Mouse (Mus musculus) liver, embryonic 12.5 days (tissue): ENCODE measurements at regions not wholly inside any gene's neighbourhood (a gene's known extent, or its start where the extent isn't known, plus 50 kb on each side); places are given as distances from the start of the nearest gene placed in this dataset.

Experiments
- ATAC-seq: fragments of 200-750 bp; cut with Nextera tagmentation; 2 replicates; pipeline ENCODE4 v1.8.0; 2017; ENCODE audit warnings: moderate number of reproducible peaks, mild to moderate bottlenecking, moderate library complexity
- H3K27ac ChIP-seq: fragments of 300-500 bp; sonication (generic); 2 replicates; pipeline ENCODE4 v1.5.1; 2016; ENCODE audit warnings: mild to moderate bottlenecking
- H3K27me3 ChIP-seq: fragments of 300-500 bp; sonication (generic); replicated peaks from 2 replicates; pipeline ENCODE4 v1.6.1; 2016; ENCODE audit warnings: mild to moderate bottlenecking, moderate library complexity
- H3K36me3 ChIP-seq: fragments of 300-500 bp; sonication (generic); 2 replicates; pipeline ENCODE4 v1.6.1; 2016; ENCODE audit warnings: mild to moderate bottlenecking, moderate library complexity
- H3K4me1 ChIP-seq: fragments of 300-500 bp; sonication (generic); 2 replicates; pipeline ENCODE4 v1.6.1; 2016
- H3K4me2 ChIP-seq: fragments of 300-500 bp; sonication (generic); 2 replicates; pipeline ENCODE4 v1.6.1; 2016; ENCODE audit warnings: mild to moderate bottlenecking, moderate library complexity
- H3K4me3 ChIP-seq: fragments of 300-500 bp; sonication (generic); 2 replicates; pipeline ENCODE4 v1.5.1; 2016; ENCODE audit warnings: mild to moderate bottlenecking, moderate library complexity
- H3K9ac ChIP-seq: fragments of 300-500 bp; sonication (generic); 2 replicates; pipeline ENCODE4 v1.6.1; 2016; ENCODE audit warnings: mild to moderate bottlenecking, moderate library complexity
- H3K9me3 ChIP-seq: fragments of 300-500 bp; sonication (generic); replicated peaks from 2 replicates; pipeline ENCODE4 v1.6.1; 2016; ENCODE audit warnings: mild to moderate bottlenecking, moderate library complexity
- WGBS: fragments of 180-500 bp; shearing (Covaris S2); methylation state at CpG from one replicate; pipeline ENCODE4 v1.1.7; 2016; ENCODE audit not compliant: insufficient replicate concordance; 5-methylcytosine and 5-hydroxymethylcytosine counted together

- Histone ChIP-seq H3K4me3 (no peak overlapping the region), H3K4me2 (no peak overlapping the region), H3K36me3 (no peaks in the 10 kb centered on the region), H3K9me3 (no peaks in the 10 kb centered on the region), H3K27ac (no peak overlapping the region), H3K9ac (no peak overlapping the region), H3K4me1 (peaks cover 44% of the 10 kb centered on the region), H3K27me3 (no peaks in the 10 kb centered on the region)
- 62% methylated on average over 4 of the region's 4 CpGs for WGBS
- ATAC-seq: no peak
Measured at GRCm38 (mm10) chr12:77064048-77064447, 102.0 kb upstream of the Max start.

- no peaks in the 10 kb centered on the region for H3K27me3 ChIP-seq
- H3K4me1 ChIP-seq: peaks cover 48% of the 10 kb centered on the region
- no peak overlapping the region for H3K4me2 ChIP-seq
- H3K9me3 ChIP-seq: no peaks in the 10 kb centered on the region
- 0 out of 2 replicates have a peak overlapping the region, but pooled peaks have one; percentile 74 for H3K27ac ChIP-seq
- no peaks in the 10 kb centered on the region for H3K36me3 ChIP-seq
- no peak overlapping the region for H3K4me3 ChIP-seq
- no peak overlapping the region for H3K9ac ChIP-seq
- ATAC-seq: no peak
- WGBS: 79% methylated on average over 5 of the region's 5 CpGs
Measured at GRCm38 (mm10) chr12:77061562-77061847, 99.5 kb upstream of the Max start.

GRCm38 (mm10) chr12:77060766-77061561, 99.0 kb upstream of the Max start:
- ATAC-seq: peak; percentile 60; the same call in 1 of the 2 replicates
- peak overlapping the region; percentile 71 for H3K4me2 ChIP-seq
- H3K9ac ChIP-seq: peak overlapping the region; percentile 56
- no peaks in the 10 kb centered on the region for H3K9me3 ChIP-seq
- H3K27ac ChIP-seq: peak overlapping the region; percentile 74
- peaks cover 53% of the 10 kb centered on the region for H3K4me1 ChIP-seq
- H3K36me3 ChIP-seq: no peaks in the 10 kb centered on the region
- no peaks in the 10 kb centered on the region for H3K27me3 ChIP-seq
- peak overlapping the region; percentile 52 for H3K4me3 ChIP-seq
- WGBS: 47% methylated on average over 9 of the region's 9 CpGs

DNA sequence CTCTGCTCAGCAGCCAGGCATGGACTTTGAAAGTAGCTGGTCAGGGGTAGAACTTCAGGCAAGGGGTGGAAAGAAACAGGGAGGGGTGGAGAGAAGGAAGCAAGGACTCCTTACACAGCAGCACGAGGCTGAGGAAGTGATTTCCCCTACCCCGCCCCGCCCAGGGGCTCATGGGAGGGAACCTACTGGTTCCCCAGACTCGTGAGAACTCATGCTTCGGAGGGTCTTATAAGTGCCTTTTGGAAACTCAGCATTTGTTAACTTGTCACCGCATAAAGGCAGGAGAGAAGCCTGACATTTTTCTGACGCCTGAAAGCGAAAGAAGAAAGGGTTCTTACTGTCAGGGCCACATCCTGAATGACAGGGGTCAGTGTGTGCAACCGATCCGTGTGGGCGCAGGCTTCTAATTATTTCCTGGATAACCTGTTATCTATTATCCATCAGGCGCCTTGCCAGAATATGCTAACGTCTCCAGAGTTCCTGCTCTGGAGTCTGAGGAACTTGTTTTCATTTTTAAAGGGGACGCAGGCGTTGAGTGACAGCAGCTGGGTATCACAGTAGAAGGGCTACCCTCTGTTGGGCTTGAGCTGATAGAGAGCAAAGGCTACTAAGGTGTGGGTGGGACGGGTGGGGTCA, 98.2 kb upstream of the Max start:
- Histone ChIP-seq H3K36me3 (no peaks in the 10 kb centered on the region), H3K9me3 (no peaks in the 10 kb centered on the region), H3K27me3 (no peaks in the 10 kb centered on the region), H3K4me3 (peak overlapping the region; percentile 52), H3K9ac (peak overlapping the region; percentile 56), H3K4me1 (peaks cover 52% of the 10 kb centered on the region), H3K27ac (peak overlapping the region; percentile 74), H3K4me2 (peak overlapping the region; percentile 71)
- 10% methylated on average over 16 of the region's 16 CpGs for WGBS
- peak; percentile 71 for ATAC-seq

- Histone ChIP-seq H3K27me3 (no peaks in the 10 kb centered on the region), H3K4me2 (peak overlapping the region; percentile 71), H3K4me1 (peaks cover 52% of the 10 kb centered on the region), H3K9me3 (no peaks in the 10 kb centered on the region), H3K27ac (no peak overlapping the region), H3K4me3 (peak overlapping the region; percentile 52), H3K9ac (no peak overlapping the region), H3K36me3 (no peaks in the 10 kb centered on the region)
- 47% methylated on average over 4 of the region's 4 CpGs for WGBS
- ATAC-seq: no peak
Measured at GRCm38 (mm10) chr12:77059679-77060059, 97.7 kb upstream of the Max start.

DNA sequence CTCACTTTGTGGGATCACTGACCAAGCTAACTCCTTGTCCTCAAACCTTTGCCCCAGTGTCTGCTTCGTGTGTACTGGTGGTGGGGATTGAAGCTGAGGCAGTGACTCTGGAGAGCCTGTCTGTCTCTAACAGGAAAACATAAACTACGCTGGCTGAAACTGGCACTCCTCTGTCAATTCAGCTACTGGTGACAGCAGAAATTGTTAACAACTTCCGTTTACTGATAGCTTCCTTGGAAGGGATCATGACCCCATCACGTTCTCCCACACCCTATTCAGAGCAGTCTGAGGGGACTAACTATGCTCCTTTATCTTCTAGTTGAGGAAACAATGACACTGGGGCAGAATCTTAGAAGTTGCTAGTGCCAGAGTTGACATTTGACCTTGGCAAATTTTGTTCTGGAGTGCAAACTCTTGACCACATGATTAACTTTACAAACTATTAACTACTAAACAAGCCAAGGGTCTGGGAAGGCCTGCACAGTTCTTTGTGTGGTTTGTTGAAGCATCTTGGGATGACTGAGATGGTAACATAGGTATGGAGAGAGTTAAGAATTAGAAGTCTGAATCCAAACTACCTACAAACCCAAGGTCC, 96.7 kb upstream of the Max start:
- H3K9me3 ChIP-seq: no peaks in the 10 kb centered on the region
- no peak overlapping the region for H3K4me2 ChIP-seq
- H3K36me3 ChIP-seq: no peaks in the 10 kb centered on the region
- H3K27ac ChIP-seq: no peak overlapping the region
- H3K9ac ChIP-seq: no peak overlapping the region
- H3K4me3 ChIP-seq: no peak overlapping the region
- no peak for ATAC-seq
- H3K27me3 ChIP-seq: no peaks in the 10 kb centered on the region
- 15% methylated on average over 4 of the region's 4 CpGs for WGBS
- H3K4me1 ChIP-seq: peaks cover 52% of the 10 kb centered on the region

DNA sequence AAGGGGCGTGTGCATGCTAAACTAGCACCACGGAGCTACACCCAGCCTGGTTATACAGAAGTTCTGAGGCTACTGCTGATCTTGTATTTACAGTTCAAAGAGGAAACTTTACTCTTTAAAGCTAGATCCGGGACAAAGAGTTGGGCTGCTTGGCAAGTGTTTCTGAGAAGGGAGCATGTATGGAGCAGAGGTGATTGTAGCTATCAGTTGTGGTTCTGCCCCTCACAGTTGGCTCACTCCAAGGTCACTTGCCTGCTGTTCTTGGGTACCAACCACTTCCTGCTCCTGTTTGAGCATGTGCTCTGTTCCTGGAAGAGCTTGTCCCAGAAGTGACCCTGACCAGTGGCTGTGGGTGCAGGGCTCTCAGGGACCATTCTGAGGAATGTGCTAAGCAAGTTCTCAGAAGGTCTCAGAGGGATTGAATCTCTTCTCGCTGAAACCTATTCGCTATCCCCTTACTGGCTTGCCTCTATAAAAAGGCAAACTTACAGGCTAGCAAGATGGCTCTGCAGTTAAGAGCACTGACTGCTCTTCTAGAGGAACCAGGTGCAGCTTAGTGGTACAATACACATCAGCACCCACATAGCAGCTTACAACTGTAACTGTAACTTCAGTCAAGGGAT, 94.9 kb upstream of the Max start:
- WGBS: 30% methylated on average over 5 of the region's 5 CpGs
- Histone ChIP-seq H3K4me2 (no peak overlapping the region), H3K27me3 (no peaks in the 10 kb centered on the region), H3K36me3 (no peaks in the 10 kb centered on the region), H3K4me1 (peaks cover 51% of the 10 kb centered on the region), H3K4me3 (no peak overlapping the region), H3K9me3 (no peaks in the 10 kb centered on the region), H3K27ac (no peak overlapping the region), H3K9ac (no peak overlapping the region)
- no peak for ATAC-seq

- 51% methylated on average over 5 of the region's 5 CpGs for WGBS
- Histone ChIP-seq H3K4me3 (no peak overlapping the region), H3K4me2 (no peak overlapping the region), H3K27ac (no peak overlapping the region), H3K9ac (no peak overlapping the region), H3K36me3 (no peaks in the 10 kb centered on the region), H3K4me1 (peaks cover 29% of the 10 kb centered on the region), H3K9me3 (no peaks in the 10 kb centered on the region), H3K27me3 (no peaks in the 10 kb centered on the region)
- no peak for ATAC-seq
Measured at GRCm38 (mm10) chr12:77054700-77055099, 92.7 kb upstream of the Max start.

GRCm38 (mm10) chr12:77054211-77054610, 92.2 kb upstream of the Max start:
- no peak for ATAC-seq
- H3K9me3 ChIP-seq: no peaks in the 10 kb centered on the region
- H3K27me3 ChIP-seq: no peaks in the 10 kb centered on the region
- H3K27ac ChIP-seq: no peak overlapping the region
- no peak overlapping the region for H3K4me2 ChIP-seq
- H3K9ac ChIP-seq: no peak overlapping the region
- H3K36me3 ChIP-seq: no peaks in the 10 kb centered on the region
- WGBS: 62% methylated on average over 7 of the region's 7 CpGs
- peaks cover 24% of the 10 kb centered on the region for H3K4me1 ChIP-seq
- no peak overlapping the region for H3K4me3 ChIP-seq

DNA sequence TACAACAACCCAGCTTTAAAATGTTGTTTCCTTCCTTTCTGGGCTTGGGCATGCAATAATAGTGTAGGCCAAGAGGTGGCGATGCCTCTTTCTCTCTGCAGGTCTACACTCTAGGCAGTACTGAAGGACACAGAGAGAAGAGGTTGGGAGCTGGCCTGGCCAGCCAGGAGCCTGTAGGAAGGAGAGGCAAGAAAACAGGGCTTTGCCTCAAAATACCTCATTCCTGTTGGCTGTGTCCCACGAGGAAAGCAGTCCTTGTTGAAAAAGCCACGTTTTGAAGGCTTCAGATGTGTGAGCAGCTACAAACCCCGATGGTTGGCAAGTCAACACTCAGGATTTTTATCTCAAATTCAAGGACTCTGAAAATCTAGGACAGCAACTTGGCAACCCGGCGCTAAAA, 90.9 kb upstream of the Max start:
- H3K9ac ChIP-seq: no peak overlapping the region
- no peak overlapping the region for H3K4me3 ChIP-seq
- H3K27me3 ChIP-seq: 0 out of 2 replicates have a peak, but pooled peaks cover 4% of the 10 kb centered on the region
- no peaks in the 10 kb centered on the region for H3K9me3 ChIP-seq
- no peak overlapping the region for H3K4me2 ChIP-seq
- 44% methylated on average over 6 of the region's 6 CpGs for WGBS
- H3K36me3 ChIP-seq: no peaks in the 10 kb centered on the region
- ATAC-seq: no peak
- H3K4me1 ChIP-seq: peaks cover 15% of the 10 kb centered on the region
- H3K27ac ChIP-seq: no peak overlapping the region

- no peak overlapping the region for H3K4me3 ChIP-seq
- no peak overlapping the region for H3K9ac ChIP-seq
- 53% methylated on average over 11 of the region's 11 CpGs for WGBS
- 0 out of 2 replicates have a peak, but pooled peaks cover 4% of the 10 kb centered on the region for H3K27me3 ChIP-seq
- H3K4me2 ChIP-seq: no peak overlapping the region
- ATAC-seq: no peak
- no peak overlapping the region for H3K27ac ChIP-seq
- no peaks in the 10 kb centered on the region for H3K4me1 ChIP-seq
- H3K9me3 ChIP-seq: no peaks in the 10 kb centered on the region
- no peaks in the 10 kb centered on the region for H3K36me3 ChIP-seq
Measured at GRCm38 (mm10) chr12:77048380-77048779, 86.4 kb upstream of the Max start.

- Histone ChIP-seq H3K9me3 (no peaks in the 10 kb centered on the region), H3K4me1 (no peaks in the 10 kb centered on the region), H3K4me3 (no peak overlapping the region), H3K27ac (no peak overlapping the region), H3K4me2 (no peak overlapping the region), H3K27me3 (0 out of 2 replicates have a peak, but pooled peaks cover 4% of the 10 kb centered on the region), H3K9ac (no peak overlapping the region), H3K36me3 (no peaks in the 10 kb centered on the region)
- WGBS: 24% methylated on average over 1 of the region's 1 CpGs
- ATAC-seq: no peak
Measured at GRCm38 (mm10) chr12:77047273-77047672, 85.3 kb upstream of the Max start.
